Mouse (Mus musculus) limb, embryonic 14.5 days (tissue): ENCODE data around the gene Pla1a. TPM values are rescaled to one million over a fixed set of nuclear protein-coding genes. Genes with fewer than 3 reads are reported as not detected.

Experiments
- ATAC-seq: fragments of 200-750 bp; cut with Nextera tagmentation; 2 replicates; pipeline ENCODE4 v1.8.0; 2017; ENCODE audit warnings: low read depth, moderate number of reproducible peaks, moderate TSS enrichment; ENCODE audit not compliant: low FRiP score
- DNase-seq: peaks from one replicate; pipeline ENCODE4 v3.0.0-alpha.2; 2015; ENCODE audit warnings: low spot score
- H3K27ac ChIP-seq: fragments of 300-500 bp; sonication (generic); replicated peaks from 2 replicates; pipeline ENCODE4 v1.5.1; 2014; ENCODE audit warnings: low read depth, mild to moderate bottlenecking, low read length, moderate library complexity, mixed read lengths
- H3K27me3 ChIP-seq: fragments of 300-500 bp; sonication (generic); 2 replicates; pipeline ENCODE4 v1.6.1; 2014; ENCODE audit warnings: low read length, mixed read lengths; ENCODE audit not compliant: control insufficient read depth, insufficient read depth
- H3K36me3 ChIP-seq: fragments of 300-500 bp; sonication (generic); 2 replicates; pipeline ENCODE4 v1.6.1; 2014; ENCODE audit warnings: mild to moderate bottlenecking, low read length, moderate library complexity, mixed read lengths; ENCODE audit not compliant: control insufficient read depth, insufficient read depth
- H3K4me1 ChIP-seq: fragments of 300-500 bp; sonication (generic); 2 replicates; pipeline ENCODE4 v1.6.1; 2014; ENCODE audit warnings: antibody characterized with exemption, low read length, mixed read lengths; ENCODE audit not compliant: control insufficient read depth, insufficient read depth
- H3K4me2 ChIP-seq: fragments of 300-500 bp; sonication (generic); replicated peaks from 2 replicates; pipeline ENCODE4 v1.6.1; 2014; ENCODE audit warnings: low read depth, mild to moderate bottlenecking, low read length, moderate library complexity; ENCODE audit not compliant: severe bottlenecking
- H3K4me3 ChIP-seq: fragments of 300-500 bp; sonication (generic); replicated peaks from 2 replicates; pipeline ENCODE4 v1.5.1; 2014; ENCODE audit warnings: low read length
- H3K9ac ChIP-seq: fragments of 300-500 bp; sonication (generic); 2 replicates; pipeline ENCODE4 v1.6.1; 2014; ENCODE audit warnings: mild to moderate bottlenecking, low read depth, low read length, moderate library complexity; ENCODE audit not compliant: severe bottlenecking
- H3K9me3 ChIP-seq: fragments of 300-500 bp; sonication (generic); 2 replicates; pipeline ENCODE4 v1.6.1; 2016; ENCODE audit warnings: low read length; ENCODE audit not compliant: control insufficient read depth
- POLR2A ChIP-seq: fragments of 200-500 bp; IDR thresholded peaks from 2 replicates; pipeline ENCODE4 v1.8.0; 2012; ENCODE audit warnings: inconsistent platforms, mild to moderate bottlenecking, moderate library complexity, borderline replicate concordance; ENCODE audit not compliant: insufficient read depth, insufficient read length; ENCODE audit errors: extremely low read depth
- WGBS: fragments of 180-500 bp; shearing (Covaris S2); extraction: QIAGEN DNeasy Blood & Tissue Kit; methylation state at CpG from one replicate; pipeline ENCODE4 v1.1.7; 2014; 5-methylcytosine and 5-hydroxymethylcytosine counted together
- polyA plus RNA-seq, 2 experiments: library from polyadenylated mRNA; depleted of rRNA in 1 of 2; stranded (reverse) in 1 of 2; unstranded in 1 of 2; fragments of >200 nt; fragmentation: Nextera tagmentation in 1 of 2; extraction: Ambion mirVana in 1 of 2; gene quantifications; 2 replicates each; pipeline versions ENCODE4 v1.2.1 to v1.2.3; 2012 to 2014

Pla1a gene
- polyA plus RNA-seq, 2 experiments = 0.36 to 0.85 TPM

GRCm38 (mm10) chr16:38376841-38377249 is 56.1 kb downstream of the Pla1a start:
- Histone ChIP-seq H3K4me1 (no peaks in the 10 kb centered on the region), H3K9me3 (no peaks in the 10 kb centered on the region), H3K4me2 (peak overlapping the region; percentile 36), H3K27me3 (no peaks in the 10 kb centered on the region), H3K9ac (peak overlapping the region; percentile 40), H3K36me3 (no peaks in the 10 kb centered on the region), H3K4me3 (peak overlapping the region; percentile 14; the same call in 1 of the 2 replicates), H3K27ac (peak overlapping the region; percentile 15)
- TF ChIP-seq POLR2A = no peak
- 51% methylated on average over 8 of the region's 8 CpGs for WGBS
- ATAC-seq = peak; percentile 63; the same call in 1 of the 2 replicates
- no peak for DNase-seq

- no peaks in the 10 kb centered on the region for H3K36me3 ChIP-seq
- H3K4me3 ChIP-seq = peak overlapping the region; percentile 14; the same call in 1 of the 2 replicates
- 27% methylated on average over 15 of the region's 17 CpGs for WGBS
- DNase-seq (peak; percentile 67), ATAC-seq (peak; percentile 86)
- H3K9ac ChIP-seq = peak overlapping the region; percentile 40
- H3K9me3 ChIP-seq = no peaks in the 10 kb centered on the region
- peak overlapping the region; percentile 36 for H3K4me2 ChIP-seq
- H3K4me1 ChIP-seq = no peaks in the 10 kb centered on the region
- H3K27ac ChIP-seq = peak overlapping the region; percentile 15
- H3K27me3 ChIP-seq = no peaks in the 10 kb centered on the region
- 0 out of 2 replicates have a peak, but pooled peaks have one; percentile 19 for TF ChIP-seq POLR2A
These were observed 56.6 kb downstream of the Pla1a start for GRCm38 (mm10) chr16:38376163-38376840.

GRCm38 (mm10) chr16:38375182-38375581 is 57.8 kb downstream of the Pla1a start:
- no peak overlapping the region for H3K9ac ChIP-seq
- H3K4me2 ChIP-seq = no peak overlapping the region
- H3K27ac ChIP-seq = no peak overlapping the region
- H3K4me1 ChIP-seq = no peaks in the 10 kb centered on the region
- no peaks in the 10 kb centered on the region for H3K9me3 ChIP-seq
- H3K27me3 ChIP-seq = no peaks in the 10 kb centered on the region
- no peak for ATAC-seq
- no peak for DNase-seq
- WGBS = 81% methylated on average over 7 of the region's 7 CpGs
- H3K36me3 ChIP-seq = no peaks in the 10 kb centered on the region
- no peak for TF ChIP-seq POLR2A
- no peak overlapping the region for H3K4me3 ChIP-seq

GRCm38 (mm10) chr16:38374379-38375140 is 58.4 kb downstream of the Pla1a start:
- no peak overlapping the region for H3K27ac ChIP-seq
- H3K4me1 ChIP-seq = no peaks in the 10 kb centered on the region
- no peak overlapping the region for H3K4me2 ChIP-seq
- ATAC-seq (no peak), DNase-seq (no peak)
- no peak overlapping the region for H3K9ac ChIP-seq
- H3K4me3 ChIP-seq = no peak overlapping the region
- no peaks in the 10 kb centered on the region for H3K27me3 ChIP-seq
- 77% methylated on average over 10 of the region's 10 CpGs for WGBS
- H3K36me3 ChIP-seq = no peaks in the 10 kb centered on the region
- no peak for TF ChIP-seq POLR2A
- no peaks in the 10 kb centered on the region for H3K9me3 ChIP-seq

GRCm38 (mm10) chr16:38373941-38374340 is 59.0 kb downstream of the Pla1a start:
- Histone ChIP-seq H3K4me1 (no peaks in the 10 kb centered on the region), H3K4me3 (no peak overlapping the region), H3K27ac (no peak overlapping the region), H3K9ac (no peak overlapping the region), H3K4me2 (no peak overlapping the region), H3K9me3 (no peaks in the 10 kb centered on the region), H3K27me3 (no peaks in the 10 kb centered on the region), H3K36me3 (no peaks in the 10 kb centered on the region)
- no peak for ATAC-seq
- DNase-seq = no peak
- WGBS = 85% methylated on average over 16 of the region's 16 CpGs
- TF ChIP-seq POLR2A = no peak
